Mouse (Mus musculus) spleen, adult 12 weeks (tissue): Measurements from ENCODE around the gene Pdzd3.

Experiments used
- DNase-seq: peaks from one replicate; pipeline ENCODE4 v3.0.0; 2022; ENCODE audit warnings: low spot score

Pdzd3 gene

DNA sequence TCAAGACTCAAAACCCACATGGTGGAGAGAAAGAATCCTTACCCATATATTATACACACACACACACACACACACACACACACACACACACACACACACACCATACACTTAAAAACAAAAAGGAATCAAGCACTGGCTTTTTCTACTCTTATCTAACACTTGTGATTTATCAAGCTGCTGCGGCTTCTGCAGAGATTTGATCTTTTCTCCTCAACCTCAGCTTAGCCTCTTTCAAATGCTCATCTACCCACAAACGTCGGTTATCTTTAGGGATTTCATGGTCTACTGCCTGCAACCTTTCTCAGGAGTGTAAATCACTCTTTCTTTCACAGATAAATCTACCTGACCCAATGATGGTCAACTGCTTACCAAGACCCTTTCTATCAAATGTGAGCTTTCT is 50.8 kb downstream of the Pdzd3 start:
- no peak for DNase-seq

DNA sequence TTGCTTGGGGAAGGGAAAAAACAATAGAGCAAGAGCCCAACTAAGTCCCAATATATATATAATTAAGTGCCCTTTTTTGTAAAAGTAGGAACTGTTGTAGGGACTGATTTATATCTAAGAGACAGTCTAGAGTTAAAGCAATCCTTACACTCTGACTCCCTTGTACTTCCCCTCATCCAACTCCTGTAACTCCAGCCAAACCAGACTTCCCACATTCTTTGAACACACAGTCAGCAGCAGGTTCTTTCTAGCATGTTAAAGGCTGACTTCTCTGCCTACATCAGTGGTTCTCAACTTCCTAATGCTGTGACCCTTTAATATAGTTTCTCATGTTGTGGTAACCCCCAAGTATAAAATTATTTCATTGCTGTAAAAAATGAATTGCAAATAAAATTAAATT is 51.7 kb downstream of the Pdzd3 start:
- DNase-seq: no peak

DNA sequence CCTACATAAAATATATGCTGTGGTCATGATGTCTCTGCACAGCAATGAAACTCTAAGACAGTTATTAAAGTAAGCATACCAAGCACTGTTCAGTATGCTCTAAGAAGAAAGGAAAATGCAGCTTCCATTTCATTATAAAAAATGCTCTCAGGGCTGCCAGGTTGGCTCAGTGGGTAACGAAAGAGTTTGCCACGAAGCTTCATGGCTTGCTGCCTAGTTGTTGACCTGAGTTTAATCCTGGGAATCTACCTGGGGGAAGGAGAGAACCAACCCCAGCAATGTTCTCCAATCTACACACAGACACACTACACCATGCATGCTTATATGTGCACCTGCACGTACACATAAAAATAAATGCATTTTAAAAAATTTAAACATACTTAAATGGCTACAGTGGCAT is 52.1 kb downstream of the Pdzd3 start:
- no peak for DNase-seq
